Mouse (Mus musculus) heart, postnatal 4 days (tissue): Measurements from ENCODE around the gene Dner. TPM values are rescaled to one million over a fixed set of nuclear protein-coding genes. Genes with fewer than 3 reads are reported as not detected.

Experiments
- DNase-seq: peaks from one replicate; pipeline ENCODE4 v3.0.0; 2021
- total RNA-seq, 2 experiments: library from RNA; stranded (reverse); gene quantifications; 2 replicates each; pipeline ENCODE4 v1.2.3; 2021

Dner gene
- total RNA-seq, 2 experiments from 2014 or later, result 0.27 to 0.86 TPM

DNA sequence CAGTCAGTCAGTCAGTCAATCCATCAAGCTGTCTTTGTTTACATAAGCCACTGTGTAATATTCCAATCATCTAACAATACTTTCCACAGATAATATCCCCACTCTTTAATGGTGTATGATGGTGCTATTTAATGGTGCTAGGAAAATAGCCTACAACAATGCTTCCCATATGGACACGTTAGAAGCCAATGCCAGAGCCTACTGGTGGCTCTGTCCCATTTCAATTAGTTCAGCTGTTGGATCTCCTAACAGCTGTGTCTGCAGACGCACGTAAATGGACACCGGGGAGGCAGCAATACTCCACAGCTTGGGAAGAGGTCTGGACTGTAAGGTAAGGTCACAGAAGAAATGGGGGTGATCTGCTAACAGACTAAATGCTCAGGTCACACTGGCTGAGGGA lies 171.6 kb downstream of the Dner start:
- DNase-seq, result no peak

DNA sequence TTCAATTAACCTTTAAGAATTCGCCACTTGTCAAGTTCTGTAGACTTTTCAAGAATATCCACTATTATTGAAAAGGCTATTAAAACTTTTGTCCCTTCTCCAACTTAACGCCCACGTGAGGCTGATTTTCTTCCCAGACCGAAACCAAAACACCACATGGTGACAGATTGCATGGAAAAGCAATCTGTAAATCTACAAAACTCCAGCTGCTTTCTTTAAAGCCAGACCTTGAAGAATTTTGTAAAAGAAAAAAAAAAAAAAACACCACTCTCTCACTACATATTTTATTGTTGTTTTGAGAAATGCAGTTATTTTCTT lies 173.1 kb downstream of the Dner start:
- DNase-seq, result peak; percentile 10

DNA sequence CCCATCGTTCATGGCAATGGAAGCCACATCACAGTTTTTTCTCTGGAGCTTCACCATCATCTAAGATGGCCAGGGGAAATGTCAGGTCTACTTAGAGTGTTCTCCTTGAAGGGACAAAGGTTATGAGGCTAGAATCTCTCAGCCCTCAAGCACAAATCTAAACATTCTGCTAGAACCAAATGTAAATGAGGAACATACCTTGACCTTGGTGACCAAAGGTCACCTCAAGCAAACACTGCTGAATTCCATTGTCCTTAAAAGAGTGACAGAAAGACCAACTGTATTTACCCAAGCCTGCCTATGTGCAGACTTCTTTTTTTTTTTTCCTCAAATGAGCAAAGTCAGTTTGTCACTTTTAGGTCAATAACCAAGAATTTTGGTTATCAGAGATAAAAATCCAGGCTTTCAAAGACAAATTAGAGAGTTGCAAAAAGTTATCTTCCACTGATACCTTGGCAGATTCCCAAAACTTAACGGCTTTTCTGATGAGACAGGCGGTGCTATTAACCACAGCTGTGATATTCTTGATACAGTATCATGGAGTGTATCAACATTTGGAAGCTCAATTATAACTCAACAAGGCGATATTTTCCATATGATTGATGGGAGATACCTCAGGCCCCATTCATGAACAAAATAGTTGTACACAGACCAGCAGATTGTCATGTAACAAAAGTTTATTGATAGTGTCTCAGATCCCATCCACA lies 173.6 kb downstream of the Dner start:
- DNase-seq, result no peak

DNA sequence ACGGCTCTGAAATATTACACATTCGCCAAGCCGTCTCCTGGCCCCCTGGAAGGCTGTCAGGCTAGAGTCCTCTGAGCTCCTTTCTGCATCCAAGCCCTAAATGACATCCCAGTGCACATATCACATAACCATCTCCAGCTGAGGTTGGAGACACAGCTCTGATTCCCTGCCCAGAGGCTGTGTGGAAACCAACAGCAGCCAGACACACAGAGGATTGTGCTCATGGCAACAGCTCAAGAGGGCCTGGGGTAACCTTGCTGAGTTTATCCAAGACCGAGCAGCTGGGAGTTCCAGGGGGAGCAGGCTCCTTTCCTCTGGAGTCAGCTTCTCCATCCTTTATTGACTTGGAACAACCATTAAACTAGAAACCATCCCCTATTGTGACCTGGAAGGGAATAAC lies 177.7 kb downstream of the Dner start:
- DNase-seq, result peak; percentile 24

DNA sequence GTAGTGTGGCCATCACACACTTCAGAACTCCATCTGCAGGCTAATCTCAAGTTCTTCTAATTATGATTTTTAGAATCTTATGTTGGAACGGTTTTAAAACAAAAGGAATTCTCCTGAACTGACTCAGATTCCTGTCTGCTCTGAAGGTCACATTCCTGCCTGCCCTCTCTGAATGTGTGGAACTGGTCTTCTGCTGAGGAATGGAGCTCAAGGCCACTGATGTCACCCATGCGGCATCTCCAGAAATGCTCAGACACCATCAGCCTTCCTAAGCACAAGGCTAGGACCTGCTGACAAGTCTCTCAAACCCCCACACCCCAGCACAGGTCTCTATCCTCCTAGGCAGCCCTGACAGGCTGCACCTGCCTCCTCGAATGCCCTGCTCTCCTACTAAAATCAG lies 182.8 kb downstream of the Dner start:
- DNase-seq, result no peak

DNA sequence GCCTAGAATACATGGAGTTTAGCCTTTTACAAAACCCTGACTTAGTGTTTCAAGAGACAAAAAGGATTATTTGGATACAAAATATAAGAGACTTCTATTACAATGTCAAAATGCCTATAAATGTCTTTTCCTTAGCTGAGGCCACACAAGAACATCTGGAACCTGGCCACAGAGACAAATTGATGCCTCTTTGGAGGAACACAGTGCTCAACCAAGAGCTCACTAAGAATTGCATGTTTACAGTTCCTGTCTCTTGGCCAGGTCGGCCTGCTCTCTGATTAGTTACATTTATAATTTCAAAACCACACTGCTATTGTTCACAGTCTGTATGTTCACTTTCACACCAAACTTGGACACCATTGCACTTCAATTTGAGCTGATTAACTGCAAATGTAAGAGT lies 187.5 kb downstream of the Dner start:
- no peak for DNase-seq

DNA sequence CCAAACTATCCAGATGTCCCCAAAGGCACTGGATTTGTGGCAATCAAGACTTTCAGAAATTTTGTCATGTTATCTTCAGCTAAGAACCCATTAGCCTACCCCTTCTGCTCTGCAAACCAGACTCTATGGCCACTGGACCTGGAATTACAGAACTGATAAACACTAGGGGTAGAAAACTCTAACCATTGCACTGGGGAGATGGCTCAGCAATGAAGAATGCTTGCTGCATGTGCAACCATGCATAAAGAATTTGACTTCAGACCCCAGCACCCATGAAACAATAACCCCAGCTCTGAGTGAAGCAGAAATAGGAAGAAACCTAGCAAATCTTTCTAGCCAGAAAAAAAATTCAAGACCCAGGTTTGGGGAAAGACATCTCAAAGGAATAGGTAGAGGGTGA lies 188.5 kb downstream of the Dner start:
- DNase-seq, result no peak

DNA sequence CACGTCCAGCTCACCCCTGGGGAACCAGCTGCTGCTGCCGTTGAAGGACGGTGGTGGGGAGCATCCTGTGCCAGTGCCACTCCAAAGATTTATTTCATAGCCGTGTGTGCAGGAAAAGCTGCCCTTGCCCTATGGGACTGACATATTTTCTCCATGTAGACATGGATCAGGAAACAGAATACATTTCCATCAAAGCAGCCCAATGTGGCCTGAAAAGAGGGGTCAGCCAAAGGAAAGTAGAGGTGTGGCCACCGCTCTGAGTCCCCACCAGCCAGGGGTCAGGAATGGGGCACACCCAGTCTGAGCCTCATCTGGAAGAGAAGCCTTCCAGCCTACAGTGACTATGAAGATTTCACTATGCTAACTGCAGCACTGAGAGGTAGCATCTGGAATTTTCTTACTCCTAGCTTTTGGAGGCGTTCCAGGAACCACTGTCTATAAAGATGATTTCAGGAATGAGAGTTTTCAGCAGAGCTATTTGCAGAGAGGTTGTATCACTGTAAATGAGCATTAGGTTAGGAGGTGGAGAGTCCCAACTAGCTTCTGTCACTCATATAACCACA lies 189.0 kb downstream of the Dner start:
- DNase-seq, result peak; percentile 6

DNA sequence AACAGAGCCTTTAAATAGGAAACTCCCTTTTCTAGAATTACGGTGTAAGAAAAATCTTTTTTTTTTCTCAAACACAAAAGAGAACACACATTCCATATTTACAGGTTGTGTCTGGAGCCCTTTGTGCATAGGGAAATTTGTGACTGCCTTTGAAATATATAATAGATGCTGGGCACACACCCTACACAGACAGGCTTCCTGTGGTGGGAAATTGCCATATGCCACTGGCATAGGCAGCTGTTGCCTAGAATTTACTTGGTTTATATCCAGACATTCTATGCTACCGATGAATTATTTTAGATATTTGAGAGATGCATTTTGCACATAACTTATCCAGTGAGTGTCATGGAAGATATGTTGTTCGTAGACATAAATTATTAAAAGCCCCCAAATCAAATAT lies 195.3 kb downstream of the Dner start:
- DNase-seq, result no peak

DNA sequence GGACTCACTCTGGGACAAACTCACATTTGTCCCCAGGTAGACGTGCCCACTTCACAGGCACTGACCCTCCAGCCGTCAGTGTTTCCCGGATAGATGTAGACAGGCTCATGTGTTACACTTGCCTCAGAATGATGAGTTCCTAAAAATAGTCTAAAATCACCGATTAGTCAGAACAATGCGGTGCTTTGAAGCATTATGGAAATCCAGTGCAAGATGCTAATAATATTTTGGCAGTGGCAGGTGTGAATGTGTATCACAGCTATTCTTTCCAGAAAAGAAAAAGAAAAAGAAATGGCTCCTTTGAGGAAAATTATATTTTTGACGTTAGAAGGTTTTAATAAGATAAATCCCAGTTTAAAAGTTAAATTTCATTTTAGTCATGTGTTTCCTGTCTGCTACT lies 204.3 kb downstream of the Dner start:
- no peak for DNase-seq

DNA sequence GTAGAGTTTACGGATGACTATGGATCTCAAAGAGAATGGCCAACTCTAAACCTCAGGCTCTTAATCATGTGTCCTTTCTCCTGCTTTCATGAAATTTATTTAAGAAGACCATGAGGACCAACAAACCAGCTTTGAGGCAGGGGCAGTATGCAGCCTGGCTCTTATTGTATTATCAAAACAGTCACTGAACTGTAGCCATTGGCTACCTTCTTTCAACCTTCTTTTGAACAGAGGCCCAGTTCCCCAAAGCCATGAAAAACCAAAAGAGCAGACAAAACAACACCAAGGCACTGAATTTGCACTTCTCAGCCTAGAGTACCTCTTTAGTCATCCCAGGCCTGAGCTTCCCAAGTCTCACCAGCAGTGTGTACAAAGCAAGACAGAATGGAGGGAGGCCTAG lies 207.5 kb downstream of the Dner start:
- no peak for DNase-seq

DNA sequence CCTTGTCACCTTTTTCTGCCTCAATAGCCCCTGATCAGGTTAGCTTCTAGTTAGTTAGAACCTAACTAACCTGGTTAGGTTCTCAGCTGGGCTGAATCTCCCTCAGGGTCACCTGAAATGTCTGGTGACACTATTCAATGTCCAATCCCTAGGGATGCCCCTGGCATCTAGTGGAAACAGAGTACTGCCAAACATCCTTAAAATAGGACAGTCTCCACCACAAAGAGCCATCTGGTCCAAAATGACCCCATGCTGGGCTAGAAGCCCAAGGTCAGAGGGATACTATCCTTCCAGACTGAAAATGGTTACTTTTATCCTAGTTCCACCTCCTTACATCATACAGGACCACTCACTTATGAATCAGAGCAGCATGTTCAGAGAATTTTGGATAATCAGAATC lies 211.0 kb downstream of the Dner start:
- DNase-seq, result no peak

DNA sequence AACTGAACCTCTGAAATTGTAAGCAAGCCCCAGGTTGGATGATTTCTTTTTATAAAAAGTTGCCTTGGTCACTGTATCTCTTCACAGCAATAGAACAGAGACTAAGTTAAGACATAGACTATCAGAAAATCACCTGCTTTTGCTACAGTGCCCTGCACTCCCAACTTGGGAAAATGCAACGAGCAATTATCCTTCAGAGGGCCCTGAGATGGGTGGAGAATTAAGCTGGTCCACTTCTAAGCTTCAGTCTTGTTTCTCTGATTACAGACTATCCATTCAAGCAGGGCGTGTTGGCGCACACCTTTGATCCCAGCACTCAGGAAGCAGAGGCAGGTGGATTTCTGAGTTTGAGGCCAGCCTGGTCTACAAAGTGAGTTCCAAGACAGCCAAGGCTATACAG lies 211.4 kb downstream of the Dner start:
- no peak for DNase-seq

DNA sequence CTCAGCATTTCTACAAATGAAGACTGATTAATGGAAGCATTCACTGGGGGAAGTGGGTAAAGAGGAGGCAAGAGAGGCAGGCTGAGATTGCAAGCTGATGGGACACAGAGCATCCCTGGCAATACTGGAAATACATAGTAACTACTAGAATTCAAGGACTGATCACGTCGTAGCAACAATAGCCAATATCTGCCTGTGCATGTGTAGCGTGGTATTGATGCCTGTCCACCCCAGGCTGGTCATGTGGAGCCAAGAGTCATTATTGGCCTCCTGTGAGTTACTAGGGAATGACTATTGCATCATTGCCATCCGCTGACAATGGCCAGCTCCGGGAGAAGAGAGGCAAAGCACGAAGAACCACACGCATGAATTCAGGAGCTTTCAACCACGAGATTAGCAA lies 216.0 kb downstream of the Dner start:
- no peak for DNase-seq

DNA sequence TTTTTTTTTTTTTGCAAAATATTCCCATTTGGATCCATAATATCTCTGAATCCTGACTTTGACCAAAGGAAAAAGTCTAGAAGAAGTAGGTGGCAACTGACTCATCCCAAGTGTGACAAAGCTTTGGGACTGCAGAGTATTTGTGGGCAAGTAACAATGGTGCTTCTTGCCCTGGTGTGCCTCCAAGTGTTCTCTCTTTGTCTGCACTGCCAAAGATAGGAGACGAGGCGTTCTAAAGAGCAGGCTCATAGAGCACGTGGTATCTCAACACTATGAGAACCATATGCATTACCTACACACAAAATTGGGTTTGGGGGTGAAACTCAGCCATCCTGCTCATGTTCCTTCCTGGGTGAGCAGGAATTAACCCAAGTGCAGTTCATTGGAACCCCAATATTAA lies 221.7 kb downstream of the Dner start:
- DNase-seq, result no peak

DNA sequence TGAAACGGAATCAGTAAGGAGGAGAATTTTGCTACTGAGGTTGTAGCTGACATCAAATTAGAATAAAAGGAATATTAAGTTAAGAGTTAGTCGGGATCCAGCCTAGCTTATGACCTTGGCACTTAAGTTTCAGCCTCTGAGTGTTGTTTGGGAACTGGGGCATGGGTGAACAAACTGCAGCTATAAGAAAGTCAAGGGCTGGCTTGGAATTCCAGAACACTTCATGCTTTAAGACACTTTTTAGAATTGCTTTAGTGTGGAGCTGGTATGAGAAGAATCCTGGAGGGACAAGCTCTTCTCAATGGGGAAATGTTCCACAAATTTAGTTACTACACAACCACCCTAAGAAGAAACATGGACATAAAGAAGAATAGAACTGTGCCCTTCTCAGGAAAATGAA lies 223.8 kb downstream of the Dner start:
- no peak for DNase-seq

DNA sequence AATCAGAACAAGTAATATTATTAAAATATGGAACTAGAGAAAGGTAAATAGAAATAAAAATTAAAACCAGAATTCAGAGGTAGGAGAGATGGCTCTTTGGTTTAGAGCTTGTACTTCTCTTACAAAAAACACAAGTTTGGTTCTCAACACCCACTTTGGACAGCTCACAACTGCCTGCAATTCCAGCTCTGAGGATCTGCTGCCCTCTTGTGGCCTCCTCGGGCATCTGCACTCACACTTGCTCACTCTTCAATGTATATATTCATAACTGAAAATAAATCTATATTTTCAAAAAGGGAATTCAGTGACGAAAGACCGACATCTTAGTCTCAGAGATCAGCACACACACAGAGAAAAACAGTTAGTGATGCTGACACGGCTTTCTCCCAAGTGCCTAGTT lies 225.7 kb downstream of the Dner start:
- DNase-seq, result no peak

DNA sequence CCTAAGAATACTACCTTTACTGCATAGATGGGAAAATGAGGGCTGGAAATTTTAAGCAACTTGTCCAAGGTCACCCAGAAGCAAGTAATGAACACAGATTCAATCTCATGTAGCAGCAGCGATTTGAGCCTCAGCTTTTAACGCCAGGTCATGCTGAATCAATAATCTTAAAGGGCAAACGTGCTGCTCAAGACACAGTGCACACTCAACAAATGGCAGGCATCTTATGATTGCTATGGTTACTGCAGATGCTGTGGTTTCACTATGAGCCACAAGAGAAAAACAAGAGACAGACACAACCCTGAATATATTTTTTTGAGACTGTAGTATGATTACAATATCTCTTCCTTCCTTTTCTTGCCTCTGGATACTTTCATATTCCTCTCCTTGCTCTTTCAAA lies 228.4 kb downstream of the Dner start:
- no peak for DNase-seq

DNA sequence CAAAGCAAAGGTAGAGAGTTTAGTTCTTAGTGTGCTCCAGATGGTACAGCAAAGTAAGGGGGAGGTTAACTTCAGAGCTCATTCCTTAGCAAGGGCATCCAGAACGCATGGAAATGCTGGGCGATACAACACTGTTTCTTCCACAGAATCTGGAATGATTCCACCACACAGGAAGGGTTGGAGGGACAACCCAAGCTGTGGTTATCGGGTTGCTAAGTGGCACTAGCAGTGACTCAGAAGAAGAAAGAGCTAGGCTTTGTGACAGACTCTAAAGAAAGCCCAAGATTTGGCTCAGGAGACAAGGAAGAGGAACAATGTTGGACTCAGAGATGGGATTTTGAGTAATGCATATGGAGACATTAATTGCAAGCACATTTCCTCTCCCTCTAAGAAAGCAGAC lies 231.3 kb downstream of the Dner start:
- DNase-seq, result no peak

DNA sequence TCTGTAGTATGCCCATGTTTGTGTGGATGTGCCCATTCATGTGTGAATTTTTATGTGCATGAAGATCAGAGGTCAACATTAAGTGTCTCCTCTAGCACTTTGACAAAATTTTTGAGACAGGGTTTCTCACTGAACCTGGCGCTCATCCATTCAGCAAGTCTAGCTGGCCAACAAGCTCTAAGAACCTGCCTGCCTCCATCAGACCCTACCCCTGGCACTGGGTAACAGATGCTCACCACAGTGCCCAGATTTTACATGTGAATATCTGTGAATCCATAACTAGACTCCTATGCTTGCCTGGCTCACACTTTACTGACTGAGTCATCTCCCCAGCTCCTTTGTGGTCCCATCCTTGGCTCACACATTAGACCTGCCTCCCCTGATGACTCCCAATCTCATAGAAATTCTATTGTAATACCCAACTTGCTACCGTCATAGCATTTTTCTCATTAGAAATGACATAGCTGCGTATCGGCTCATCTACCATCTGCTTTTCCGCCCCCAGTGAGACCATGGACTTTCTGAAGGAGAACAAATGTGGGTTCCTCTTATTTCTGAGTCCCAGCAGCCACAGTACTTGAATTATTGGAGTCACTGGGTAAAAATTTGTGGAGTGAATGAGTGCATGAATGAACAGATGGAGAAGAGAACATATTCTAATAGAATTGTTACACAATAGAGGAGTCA lies 231.9 kb downstream of the Dner start:
- no peak for DNase-seq

DNA sequence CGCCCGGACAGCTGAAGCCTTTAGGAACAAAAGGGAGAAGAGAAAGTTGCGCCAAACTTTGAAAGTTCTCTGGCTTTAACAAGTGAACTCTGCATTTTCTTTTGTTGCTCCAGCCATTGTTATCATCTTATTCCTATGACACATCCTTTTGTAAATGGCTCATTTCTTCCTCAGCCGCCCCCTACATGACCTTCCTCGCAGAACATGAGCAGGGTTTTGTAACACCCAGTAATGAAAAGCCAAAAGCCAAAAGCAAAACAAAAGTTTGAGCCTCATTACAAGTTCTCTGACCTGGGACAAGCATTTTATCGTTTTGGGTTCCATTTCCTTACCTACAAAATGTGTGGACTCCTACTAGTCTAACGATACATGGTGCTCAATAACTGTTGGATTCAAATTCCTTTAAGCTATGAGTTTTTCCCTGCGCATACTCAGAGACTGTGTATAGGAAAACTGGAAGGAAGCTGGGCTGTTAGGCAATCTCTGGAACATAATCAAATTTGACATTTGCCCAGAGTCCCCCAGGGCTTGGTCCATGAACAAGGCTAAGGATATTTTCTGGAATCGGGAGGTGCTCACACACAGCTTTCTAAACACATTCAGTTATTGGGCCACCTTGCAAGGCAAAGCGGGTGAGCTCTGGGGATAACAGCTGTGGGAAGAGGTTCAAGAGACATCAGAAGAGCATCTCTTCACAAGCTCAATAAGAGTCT lies 246.3 kb downstream of the Dner start:
- no peak for DNase-seq

DNA sequence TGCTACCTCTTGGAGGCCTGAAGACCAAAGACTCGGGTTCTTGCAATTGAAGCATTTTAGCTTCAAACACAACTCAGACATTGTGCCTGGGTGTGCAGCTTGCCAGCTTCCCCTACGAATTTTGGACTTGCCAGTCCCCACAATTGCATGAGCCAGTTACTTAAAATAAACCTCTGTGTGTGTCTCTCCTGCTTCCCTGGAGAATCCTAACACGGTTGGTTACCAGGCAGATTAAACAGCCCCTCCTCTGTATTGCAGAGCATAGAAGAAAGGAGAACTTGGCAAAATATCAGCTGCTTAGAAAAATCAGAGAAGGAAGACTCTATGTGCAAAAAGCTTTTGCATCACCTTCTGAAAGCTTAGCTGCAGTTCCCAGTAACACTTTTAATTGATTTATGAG lies 252.4 kb downstream of the Dner start:
- DNase-seq, result no peak

DNA sequence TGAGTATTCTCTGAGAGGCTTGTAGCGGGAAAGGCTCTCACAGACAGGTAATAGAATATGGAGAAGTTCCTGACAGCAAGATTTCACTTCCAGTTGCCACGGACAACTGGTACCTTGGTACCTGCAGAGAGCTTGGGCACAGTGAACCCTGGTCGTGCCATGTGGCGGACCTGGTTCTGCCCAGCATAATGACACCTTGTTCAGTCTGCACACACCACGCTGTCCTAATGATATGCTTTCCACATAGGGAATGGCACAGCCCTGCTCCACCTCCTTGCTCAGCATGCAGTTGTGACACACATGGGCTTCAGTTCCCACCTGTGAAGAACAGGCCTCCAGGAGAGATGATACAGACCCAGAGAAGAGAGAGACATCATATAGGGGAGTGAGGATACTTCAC lies 253.0 kb downstream of the Dner start:
- no peak for DNase-seq

DNA sequence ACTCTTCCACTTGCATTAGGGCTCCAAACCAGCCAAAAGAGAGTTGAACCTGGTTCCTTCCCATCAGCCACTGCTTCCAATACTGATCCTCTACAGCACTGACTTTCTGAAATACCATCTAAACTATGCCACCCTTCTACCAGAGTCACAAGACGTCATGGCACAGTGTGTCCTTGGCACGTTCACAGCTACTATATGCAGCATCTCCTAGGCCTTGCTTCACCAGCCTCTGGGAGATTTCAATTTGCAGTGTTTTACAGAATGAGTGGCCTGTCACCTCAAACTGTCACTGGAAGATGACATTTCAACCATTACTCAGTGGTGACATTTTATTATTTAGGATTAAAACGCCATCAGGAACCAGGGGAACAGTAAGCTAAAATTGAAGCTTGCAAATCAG lies 254.6 kb downstream of the Dner start:
- DNase-seq, result no peak
